Mouse (Mus musculus) heart, adult 2 months (tissue): Measurements from ENCODE around the gene Slc38a6. TPM values are rescaled to one million over a fixed set of nuclear protein-coding genes. Genes with fewer than 3 reads are reported as not detected.

ENCODE experiments used
- DNase-seq, 2 experiments: peaks; one replicate each; pipeline ENCODE4 v3.0.0; 2021
- H3K27ac ChIP-seq: fragments of 200-600 bp; 2 replicates; pipeline ENCODE4 v1.8.1; 2022
- H3K27me3 ChIP-seq: fragments of 200-500 bp; 2 replicates; pipeline ENCODE4 v1.6.1; 2012; ENCODE audit warnings: mild to moderate bottlenecking, low read length, inconsistent platforms, mixed read lengths; ENCODE audit not compliant: control insufficient read depth, insufficient read depth
- H3K36me3 ChIP-seq: fragments of 200-500 bp; 2 replicates; pipeline ENCODE4 v1.6.1; 2012; ENCODE audit warnings: low read length, inconsistent platforms; ENCODE audit not compliant: control insufficient read depth, insufficient read depth
- H3K4me1 ChIP-seq: fragments of 200-500 bp; 2 replicates; pipeline ENCODE4 v1.6.1; 2011; ENCODE audit warnings: low read length; ENCODE audit not compliant: control insufficient read depth, insufficient read depth
- H3K4me3 ChIP-seq: fragments of 200-600 bp; 2 replicates; pipeline ENCODE4 v1.8.1; 2022
- H3K79me2 ChIP-seq: fragments of 200-500 bp; replicated peaks from 2 replicates; pipeline ENCODE4 v1.6.1; 2012; ENCODE audit warnings: mild to moderate bottlenecking, inconsistent platforms, low read length, moderate library complexity, mixed read lengths; ENCODE audit not compliant: control insufficient read depth, insufficient read depth
- H3K9ac ChIP-seq: fragments of 200-500 bp; 2 replicates; pipeline ENCODE4 v1.6.1; 2012; ENCODE audit warnings: low read depth, mild to moderate bottlenecking, control low read depth, inconsistent platforms, low read length, mixed read lengths
- CTCF ChIP-seq: fragments of 200-600 bp; IDR thresholded peaks from 2 replicates; pipeline ENCODE4 v1.8.1; 2022; ENCODE audit warnings: antibody characterized with exemption, mild to moderate bottlenecking, moderate library complexity
- EP300 ChIP-seq: fragments of 200-500 bp; IDR thresholded peaks from 2 replicates; pipeline ENCODE4 v1.6.1; 2011; ENCODE audit warnings: low read depth, low read length, control low read depth; ENCODE audit not compliant: insufficient read depth
- POLR2A ChIP-seq: fragments of 200-500 bp; IDR thresholded peaks from 2 replicates; pipeline ENCODE4 v1.6.1; 2011; ENCODE audit warnings: mild to moderate bottlenecking, low read depth, low read length, control low read depth; ENCODE audit not compliant: insufficient read depth
- WGBS: fragments of 180-500 bp; shearing (Covaris S2); methylation state at CpG from one replicate; pipeline ENCODE4 v1.1.7; 2018; 5-methylcytosine and 5-hydroxymethylcytosine counted together
- intact Hi-C: fragments of 180-260 bp; cut with DNase I; formaldehyde crosslinking; loops from one replicate; pipeline ENCODE4 v1.15.1; 2025
- polyA plus RNA-seq: library from polyadenylated mRNA; depleted of rRNA; stranded (reverse); fragments of >200 nt; gene quantifications from 2 replicates; pipeline ENCODE4 v1.2.3, GENCODE M21; 2012
- total RNA-seq, 2 experiments: library from RNA; stranded (reverse); gene quantifications; 2 replicates each; pipeline ENCODE4 v1.2.3; 2021

The Slc38a6 gene
- total and polyA plus RNA-seq, 3 experiments, result 3.8 to 8.0 (median 4.0) TPM

GRCm38 (mm10) chr12:73265381-73265978 lies 21.1 kb upstream of the Slc38a6 start:
- intact Hi-C loops, result no loop called here
- H3K27ac ChIP-seq, result no peak overlapping the region; the same call in 1 of the 2 replicates
- no peak overlapping the region for H3K9ac ChIP-seq
- no peaks in the 10 kb centered on the region for H3K27me3 ChIP-seq
- H3K79me2 ChIP-seq, result no peaks in the 10 kb centered on the region
- H3K36me3 ChIP-seq, result peaks cover 7% of the 10 kb centered on the region
- WGBS, result 64% methylated on average over 3 of the region's 3 CpGs
- DNase-seq, result no peak
- peaks cover 1% of the 10 kb centered on the region for H3K4me1 ChIP-seq
- H3K4me3 ChIP-seq, result no peak overlapping the region
- no peak for TF ChIP-seq POLR2A
- no peak for TF ChIP-seq CTCF
- TF ChIP-seq EP300, result no peak

GRCm38 (mm10) chr12:73266597-73266996 lies 20.0 kb upstream of the Slc38a6 start:
- Histone ChIP-seq H3K79me2 (no peaks in the 10 kb centered on the region), H3K27me3 (no peaks in the 10 kb centered on the region), H3K4me1 (peaks cover 1% of the 10 kb centered on the region), H3K36me3 (peaks cover 7% of the 10 kb centered on the region), H3K9ac (no peak overlapping the region), H3K27ac (no peak overlapping the region), H3K4me3 (no peak overlapping the region)
- intact Hi-C loops, result no loop called here
- TF ChIP-seq EP300 (no peak), POLR2A (no peak), CTCF (no peak)
- WGBS, result 86% methylated on average over 1 of the region's 1 CpGs
- no peak for DNase-seq

DNA sequence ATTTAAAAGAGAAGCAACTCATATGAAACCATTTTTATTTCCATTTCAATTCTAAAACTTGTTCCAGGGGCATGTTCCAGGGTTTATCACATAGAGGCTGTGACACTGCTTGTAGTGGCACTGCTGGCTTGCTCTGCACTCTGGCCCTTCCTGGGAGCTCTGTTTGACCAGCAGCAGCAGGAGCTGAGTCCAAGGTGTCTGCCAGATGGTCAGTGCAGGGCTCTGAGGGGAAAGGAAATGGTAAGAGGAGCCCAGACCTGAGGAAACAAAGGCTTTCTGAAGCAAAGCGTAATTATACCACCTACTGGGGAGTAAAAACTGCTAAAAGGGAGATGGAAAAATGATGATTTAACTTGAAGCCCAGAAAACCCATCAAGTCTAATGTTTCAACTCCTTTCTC lies 18.1 kb upstream of the Slc38a6 start:
- Histone ChIP-seq H3K27me3 (no peaks in the 10 kb centered on the region), H3K9ac (no peak overlapping the region), H3K36me3 (peaks cover 7% of the 10 kb centered on the region), H3K27ac (no peak overlapping the region), H3K4me1 (peaks cover 1% of the 10 kb centered on the region), H3K4me3 (no peak overlapping the region), H3K79me2 (no peaks in the 10 kb centered on the region)
- intact Hi-C loops, result no loop called here
- no peak for DNase-seq
- no peak for TF ChIP-seq POLR2A
- no peak for TF ChIP-seq CTCF
- TF ChIP-seq EP300, result no peak
- WGBS, result 71% methylated on average over 1 of the region's 1 CpGs

DNA sequence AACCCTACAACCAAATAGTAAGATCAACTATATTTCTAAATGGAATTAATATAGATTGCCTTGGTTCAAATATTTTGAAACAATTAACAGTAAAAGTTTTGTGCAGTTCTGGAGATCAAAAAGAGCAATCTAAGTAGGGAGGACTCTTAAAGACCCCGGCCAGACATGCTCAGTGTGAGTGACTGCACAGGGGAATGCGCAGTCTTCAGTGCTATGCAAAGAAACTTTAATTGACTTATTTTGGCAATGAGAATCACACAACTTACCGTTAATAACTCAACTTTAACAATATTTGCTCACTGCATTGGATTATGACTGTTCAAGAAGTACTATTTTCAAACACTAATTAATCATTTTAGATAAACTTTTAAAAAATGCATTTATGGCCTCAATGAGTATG lies 17.0 kb upstream of the Slc38a6 start:
- H3K4me1 ChIP-seq, result peaks cover 1% of the 10 kb centered on the region

DNA sequence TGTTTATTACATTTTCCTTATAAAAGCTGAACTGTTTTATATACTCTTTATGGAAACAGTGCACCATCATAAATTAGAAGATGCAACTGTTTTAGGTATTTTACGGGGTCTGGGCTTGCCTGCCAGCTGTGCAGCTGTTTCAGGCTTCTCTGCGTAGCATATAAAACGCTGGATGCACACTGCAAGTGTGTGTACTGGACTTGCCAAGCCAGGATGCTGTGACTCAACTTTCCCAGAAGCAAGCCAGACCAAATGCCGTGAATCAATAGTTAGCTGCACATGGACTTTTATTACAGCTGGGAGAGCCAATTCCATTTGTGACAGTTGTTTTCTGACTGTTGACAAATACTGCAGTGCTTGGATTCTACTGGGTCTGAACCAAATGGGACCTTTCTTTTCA lies 16.6 kb upstream of the Slc38a6 start:
- intact Hi-C loops, result no loop called here
- 72% methylated on average over 4 of the region's 4 CpGs for whole genome bisulfite sequencing
- Histone ChIP-seq H3K4me1 (peaks cover 1% of the 10 kb centered on the region), H3K9ac (no peak overlapping the region), H3K27ac (no peak overlapping the region), H3K36me3 (peaks cover 10% of the 10 kb centered on the region), H3K27me3 (no peaks in the 10 kb centered on the region), H3K79me2 (no peaks in the 10 kb centered on the region), H3K4me3 (no peak overlapping the region)
- TF ChIP-seq CTCF (no peak), EP300 (no peak), POLR2A (no peak)
- DNase-seq, result no peak

More for the DNA sequence above, 17.0 kb upstream of the Slc38a6 start:
- no peak overlapping the region for H3K9ac ChIP-seq
- intact Hi-C loops, result no loop called here
- no peak for DNase-seq
- no peak overlapping the region for H3K27ac ChIP-seq
- TF ChIP-seq CTCF (no peak), EP300 (no peak), POLR2A (no peak)
- H3K36me3 ChIP-seq, result peaks cover 9% of the 10 kb centered on the region
- no peak overlapping the region for H3K4me3 ChIP-seq
- H3K27me3 ChIP-seq, result no peaks in the 10 kb centered on the region
- 90% methylated on average over 3 of the region's 3 CpGs for WGBS
- no peaks in the 10 kb centered on the region for H3K79me2 ChIP-seq

DNA sequence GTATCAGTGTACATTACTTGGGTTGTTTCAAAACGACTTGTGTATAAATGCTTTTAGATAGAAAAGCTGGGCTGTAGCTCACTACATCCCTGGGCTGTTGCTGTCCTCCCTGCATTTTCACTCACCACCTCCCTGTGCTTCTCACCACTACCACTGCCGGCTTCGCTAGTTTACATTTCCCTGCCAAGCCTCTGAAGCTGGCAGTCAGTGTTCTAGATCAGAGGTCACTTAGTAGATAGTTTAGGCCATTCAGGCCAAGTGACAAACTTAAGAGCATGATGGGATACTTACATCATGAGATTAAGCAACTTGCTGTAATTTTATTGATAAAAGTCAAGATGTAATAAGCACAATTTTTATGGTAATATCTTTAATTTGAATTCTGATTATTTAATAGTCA lies 11.7 kb upstream of the Slc38a6 start:
- no peak overlapping the region for H3K4me3 ChIP-seq
- WGBS, result 66% methylated on average over 3 of the region's 3 CpGs
- no peak for TF ChIP-seq POLR2A
- TF ChIP-seq CTCF, result no peak
- no peak for TF ChIP-seq EP300
- H3K36me3 ChIP-seq, result peaks cover 5% of the 10 kb centered on the region
- H3K79me2 ChIP-seq, result no peaks in the 10 kb centered on the region
- H3K27me3 ChIP-seq, result no peaks in the 10 kb centered on the region
- no peak overlapping the region for H3K27ac ChIP-seq
- no peak overlapping the region for H3K9ac ChIP-seq
- H3K4me1 ChIP-seq, result no peaks in the 10 kb centered on the region; the same call in 1 of the 2 replicates
- intact Hi-C loops, result no loop called here
- peak in 1 of 2 experiments; percentile 28 for DNase-seq
